Mouse (Mus musculus): Measurements from ENCODE around the gene Efcab6. TPM values are rescaled to one million over a fixed set of nuclear protein-coding genes. Genes with fewer than 3 reads are reported as not detected.
"Not testable (repeated sequence)": the region's sequence is repeated elsewhere in the genome, so short reads cannot be mapped to it uniquely, and the experiment has no call there.

Efcab6 gene
- 0.20 and 0.32 TPM in 2 replicates for polyA plus RNA-seq (2014; fragmentation: Nextera tagmentation; extraction: Ambion mirVana)

DNA sequence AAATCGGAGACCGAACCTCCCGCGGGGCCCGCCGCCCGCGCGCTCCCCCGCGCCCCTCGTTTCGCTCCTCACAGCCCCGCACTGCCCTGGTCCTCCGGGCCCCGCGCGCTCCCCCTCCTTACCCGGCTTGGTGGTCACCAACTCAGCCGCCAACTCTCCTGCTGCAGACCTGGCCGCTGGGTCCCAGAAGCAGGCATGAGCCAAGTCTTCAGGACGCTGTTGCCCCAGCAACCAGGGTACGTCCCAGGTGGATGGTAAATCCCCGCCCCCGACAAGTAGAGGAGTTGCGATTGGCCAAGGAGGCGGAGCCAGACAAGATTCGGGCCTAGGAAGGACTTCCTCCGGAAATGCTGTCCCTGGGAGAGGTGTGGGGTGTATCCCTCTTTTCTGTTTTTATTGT is at the start of gene Efcab6:
TSS of gene Efcab6 (minus strand) at position 240 of the 400 bp plus-strand sequence.
- Histone ChIP-seq H3K9me3 (ENCODE audit: control insufficient read depth, low read length) (peaks cover 2% of the 10 kb centered on the region; the same call in 1 of the 2 replicates), H3K4me2 (ENCODE audit: low read depth, low read length, severe bottlenecking) (peak within 1 kb of the TSS; percentile 62), H3K27ac (ENCODE audit: low read depth, low read length) (no peak within 1 kb of the TSS), H3K4me3 (ENCODE audit: low read depth, low read length) (peak within 1 kb of the TSS; percentile 33), H3K27me3 (ENCODE audit: control insufficient read depth, insufficient read depth, low read length) (peaks cover 6% of the 10 kb centered on the region), H3K4me1 (replicated peaks; ENCODE audit: control insufficient read depth, insufficient read depth, low read length) (peaks cover 4% of the 10 kb centered on the region), H3K9ac (ENCODE audit: low read length) (peak within 1 kb of the TSS; percentile 30), H3K36me3 (ENCODE audit: control insufficient read depth, insufficient read depth, low read length) (no peaks in the 10 kb centered on the region)
- peak; percentile 80 for DNase-seq (ENCODE audit: low spot score)
- 2% methylated on average over 27 of the region's 29 CpGs for WGBS
- 0 out of 2 replicates have a peak, but pooled peaks have one; percentile 42 for ATAC-seq (replicated peaks; ENCODE audit: low FRiP score)

DNA sequence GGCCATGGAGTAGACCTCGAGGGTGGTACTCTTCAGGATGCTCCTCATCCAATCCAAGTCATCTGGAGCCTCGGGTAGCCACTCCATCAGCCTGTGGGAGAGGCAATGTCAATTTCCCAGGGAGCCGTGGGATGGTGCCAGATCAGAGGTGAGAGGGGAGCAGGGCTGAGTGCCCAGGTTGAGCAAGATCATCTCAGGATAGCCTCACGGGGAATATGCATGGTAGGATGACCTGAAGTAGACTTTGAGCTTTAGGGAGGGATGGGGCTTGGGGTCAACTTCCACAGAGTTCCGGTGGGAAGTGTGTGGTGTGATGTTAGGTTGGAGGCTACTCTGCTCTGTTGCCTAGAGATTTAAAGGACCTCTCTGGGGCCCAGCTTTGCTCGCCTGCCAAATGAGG is 48.7 kb upstream of the Efcab6 start:
- H3K4me2 ChIP-seq (ENCODE audit: low read depth, low read length, severe bottlenecking) = no peak overlapping the region
- no peaks in the 10 kb centered on the region for H3K36me3 ChIP-seq (ENCODE audit: control insufficient read depth, insufficient read depth, low read length)
- no peaks in the 10 kb centered on the region for H3K4me1 ChIP-seq (replicated peaks; ENCODE audit: control insufficient read depth, insufficient read depth, low read length)
- WGBS = 82% methylated on average over 6 of the region's 6 CpGs
- DNase-seq (ENCODE audit: low spot score) = no peak
- no peak overlapping the region for H3K4me3 ChIP-seq (ENCODE audit: low read depth, low read length)
- no peak overlapping the region for H3K9ac ChIP-seq (ENCODE audit: low read length)
- H3K27me3 ChIP-seq (ENCODE audit: control insufficient read depth, insufficient read depth, low read length) = no peaks in the 10 kb centered on the region; the same call in 1 of the 2 replicates
- ATAC-seq (replicated peaks; ENCODE audit: low FRiP score) = no peak
- H3K27ac ChIP-seq (ENCODE audit: low read depth, low read length) = no peak overlapping the region
- no peaks in the 10 kb centered on the region for H3K9me3 ChIP-seq (ENCODE audit: control insufficient read depth, low read length)

DNA sequence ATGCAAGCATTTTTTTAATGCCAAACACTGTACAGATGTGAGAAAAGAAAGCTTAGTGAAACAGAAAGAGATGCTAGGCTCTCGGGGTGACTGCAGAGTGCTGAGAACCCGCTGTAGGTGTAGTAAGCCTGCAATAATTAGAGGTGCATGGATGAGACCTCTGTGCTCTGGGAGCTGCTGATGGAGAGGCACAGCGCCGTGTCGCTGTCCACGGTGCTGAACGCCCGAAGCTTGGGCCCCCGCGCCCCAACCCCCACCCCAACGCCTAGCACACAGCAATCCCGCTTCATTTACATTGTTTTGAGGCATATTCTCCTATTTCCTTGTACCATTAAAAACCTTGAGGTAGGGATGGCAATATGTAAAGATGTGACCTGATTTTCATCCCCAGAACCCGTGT is 43.7 kb upstream of the Efcab6 start:
- Histone ChIP-seq H3K9ac (ENCODE audit: low read length) (no peak overlapping the region), H3K36me3 (ENCODE audit: control insufficient read depth, insufficient read depth, low read length) (no peaks in the 10 kb centered on the region), H3K27ac (ENCODE audit: low read depth, low read length) (no peak overlapping the region), H3K27me3 (ENCODE audit: control insufficient read depth, insufficient read depth, low read length) (peaks cover 16% of the 10 kb centered on the region), H3K4me2 (ENCODE audit: low read depth, low read length, severe bottlenecking) (no peak overlapping the region), H3K4me1 (replicated peaks; ENCODE audit: control insufficient read depth, insufficient read depth, low read length) (no peaks in the 10 kb centered on the region; the same call in 1 of the 2 replicates), H3K9me3 (ENCODE audit: control insufficient read depth, low read length) (no peaks in the 10 kb centered on the region), H3K4me3 (ENCODE audit: low read depth, low read length) (no peak overlapping the region)
- ATAC-seq (replicated peaks; ENCODE audit: low FRiP score) (no peak), DNase-seq (ENCODE audit: low spot score) (peak; percentile 73)
- 6% methylated on average over 13 of the region's 13 CpGs for WGBS

DNA sequence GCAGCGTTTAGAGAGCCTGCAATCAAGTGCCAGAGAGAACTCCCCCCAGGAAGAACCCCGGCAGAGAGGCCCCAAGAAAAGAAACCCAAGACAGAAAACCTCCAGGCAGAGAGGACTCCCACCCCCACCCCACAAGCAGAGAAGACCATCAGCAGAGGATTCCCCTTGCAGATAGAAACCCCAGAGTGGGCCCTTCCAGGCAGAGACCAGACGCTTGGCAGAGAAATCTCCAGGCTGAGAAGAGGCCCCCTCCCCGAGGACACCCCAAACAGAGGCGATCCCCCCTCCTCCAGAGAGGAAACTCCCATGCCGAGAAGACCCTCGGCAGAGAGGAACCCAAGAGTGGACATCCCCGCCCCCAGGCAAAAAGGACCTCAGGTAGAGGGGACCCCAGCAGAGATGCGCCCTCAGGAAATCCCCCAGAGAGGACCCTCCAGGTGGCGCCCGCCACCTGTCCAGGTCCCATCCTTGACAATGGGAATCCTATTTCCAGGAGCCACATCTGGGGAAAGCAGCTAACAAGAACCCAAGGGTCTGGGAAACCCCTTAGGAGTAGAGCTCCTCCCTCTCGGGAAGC is 40.8 kb upstream of the Efcab6 start:
- no peak overlapping the region for H3K27ac ChIP-seq (ENCODE audit: low read depth, low read length)
- WGBS = 8% methylated on average over 12 of the region's 12 CpGs

DNA sequence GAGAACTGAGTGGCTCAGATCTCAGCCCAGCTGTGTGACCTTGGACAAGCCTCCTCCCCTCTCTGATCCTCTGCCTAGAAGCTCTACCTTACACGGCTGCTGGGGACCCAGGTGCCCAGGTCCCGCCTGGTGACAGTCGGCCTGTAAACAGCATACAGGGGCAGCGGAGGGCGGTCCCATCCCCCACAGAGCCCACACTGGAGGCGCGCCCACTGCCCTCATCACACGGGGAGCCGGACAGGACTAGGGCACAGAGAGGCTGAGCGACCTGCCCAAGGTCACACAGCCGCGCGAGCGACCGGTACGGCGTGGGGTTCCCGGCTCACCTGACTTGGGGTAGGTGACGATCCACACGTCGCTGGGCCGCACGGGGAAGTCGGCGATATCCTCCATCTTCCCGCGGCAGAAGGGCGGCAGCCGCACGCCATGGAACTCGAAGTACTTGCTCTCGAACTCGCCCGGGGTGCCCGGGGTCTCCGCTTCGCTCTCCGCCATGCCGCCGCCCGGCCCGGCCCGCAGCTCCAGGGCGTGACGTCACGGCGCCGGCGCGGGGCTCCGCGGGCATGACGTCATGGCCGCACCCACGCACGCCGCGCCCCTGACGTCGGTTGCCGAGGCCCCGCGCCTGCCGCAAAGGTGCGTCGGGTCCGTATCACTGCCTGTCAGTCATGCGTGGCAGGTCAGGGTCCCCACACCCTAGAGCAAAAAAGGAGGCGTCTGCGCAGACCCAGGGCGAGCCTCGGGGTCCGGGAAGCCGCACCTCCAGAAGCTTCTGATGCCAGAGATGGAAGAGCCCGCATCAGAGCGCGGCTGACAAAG is 40.1 kb upstream of the Efcab6 start, which contains the start of gene Sult4a1:
TSS of gene Sult4a1 (minus strand) at position 650 of the 819 bp plus-strand sequence.
- no peaks in the 10 kb centered on the region for H3K9me3 ChIP-seq (ENCODE audit: control insufficient read depth, low read length)
- H3K27ac ChIP-seq (ENCODE audit: low read depth, low read length) = no peak within 1 kb of the TSS
- peak within 1 kb of the TSS; percentile 87 for H3K4me2 ChIP-seq (ENCODE audit: low read depth, low read length, severe bottlenecking)
- ATAC-seq (replicated peaks; ENCODE audit: low FRiP score) (peak; percentile 63; the same call in 1 of the 2 replicates), DNase-seq (ENCODE audit: low spot score) (peak; percentile 75)
- no peaks in the 10 kb centered on the region for H3K36me3 ChIP-seq (ENCODE audit: control insufficient read depth, insufficient read depth, low read length)
- peak within 1 kb of the TSS; percentile 55 for H3K9ac ChIP-seq (ENCODE audit: low read length)
- peaks cover 16% of the 10 kb centered on the region for H3K27me3 ChIP-seq (ENCODE audit: control insufficient read depth, insufficient read depth, low read length)
- H3K4me1 ChIP-seq (replicated peaks; ENCODE audit: control insufficient read depth, insufficient read depth, low read length) = no peaks in the 10 kb centered on the region; the same call in 1 of the 2 replicates
- 2% methylated on average over 77 of the region's 77 CpGs for WGBS
- peak within 1 kb of the TSS; percentile 52 for H3K4me3 ChIP-seq (ENCODE audit: low read depth, low read length)

More for the DNA sequence above, 40.8 kb upstream of the Efcab6 start:
- H3K4me1 ChIP-seq (replicated peaks; ENCODE audit: control insufficient read depth, insufficient read depth, low read length) = no peaks in the 10 kb centered on the region; the same call in 1 of the 2 replicates
- H3K4me2 ChIP-seq (ENCODE audit: low read depth, low read length, severe bottlenecking) = peak overlapping the region; percentile 87
- peak overlapping the region; percentile 55; the same call in 1 of the 2 replicates for H3K9ac ChIP-seq (ENCODE audit: low read length)
- H3K27me3 ChIP-seq (ENCODE audit: control insufficient read depth, insufficient read depth, low read length) = peaks cover 16% of the 10 kb centered on the region
- H3K9me3 ChIP-seq (ENCODE audit: control insufficient read depth, low read length) = no peaks in the 10 kb centered on the region
- H3K4me3 ChIP-seq (ENCODE audit: low read depth, low read length) = peak overlapping the region; percentile 52
- ATAC-seq (replicated peaks; ENCODE audit: low FRiP score) (0 out of 2 replicates have a peak, but pooled peaks have one; percentile 12), DNase-seq (ENCODE audit: low spot score) (no peak)
- no peaks in the 10 kb centered on the region for H3K36me3 ChIP-seq (ENCODE audit: control insufficient read depth, insufficient read depth, low read length)

DNA sequence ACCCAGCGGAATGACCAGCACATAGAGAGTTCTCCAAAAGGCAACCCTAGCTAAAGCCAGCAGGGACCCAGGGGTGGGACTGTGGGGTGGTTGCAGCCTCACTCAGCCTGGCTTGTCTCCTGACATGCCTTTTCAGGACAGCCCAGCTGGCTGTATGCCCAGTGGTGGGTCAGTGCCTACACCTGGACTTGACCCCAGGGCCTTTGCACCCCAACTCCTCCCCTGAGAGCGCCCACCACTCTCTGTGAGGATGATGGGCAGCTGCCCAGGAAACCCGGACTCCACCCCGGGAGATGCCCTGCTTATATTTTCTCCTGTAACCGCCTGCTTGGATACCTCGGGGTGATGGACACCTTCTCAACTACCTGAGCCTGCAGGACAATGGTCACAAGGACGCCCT is 39.4 kb upstream of the Efcab6 start:
- peaks cover 16% of the 10 kb centered on the region for H3K27me3 ChIP-seq (ENCODE audit: control insufficient read depth, insufficient read depth, low read length)
- ATAC-seq (replicated peaks; ENCODE audit: low FRiP score) = no peak
- H3K4me1 ChIP-seq (replicated peaks; ENCODE audit: control insufficient read depth, insufficient read depth, low read length) = no peaks in the 10 kb centered on the region; the same call in 1 of the 2 replicates
- H3K4me2 ChIP-seq (ENCODE audit: low read depth, low read length, severe bottlenecking) = peak overlapping the region; percentile 87; the same call in 1 of the 2 replicates
- H3K9ac ChIP-seq (ENCODE audit: low read length) = 0 out of 2 replicates have a peak overlapping the region, but pooled peaks have one; percentile 55
- H3K9me3 ChIP-seq (ENCODE audit: control insufficient read depth, low read length) = no peaks in the 10 kb centered on the region
- peak overlapping the region; percentile 52 for H3K4me3 ChIP-seq (ENCODE audit: low read depth, low read length)
- WGBS = 74% methylated on average over 7 of the region's 7 CpGs
- no peak overlapping the region for H3K27ac ChIP-seq (ENCODE audit: low read depth, low read length)
- H3K36me3 ChIP-seq (ENCODE audit: control insufficient read depth, insufficient read depth, low read length) = no peaks in the 10 kb centered on the region
- DNase-seq (ENCODE audit: low spot score) = no peak

DNA sequence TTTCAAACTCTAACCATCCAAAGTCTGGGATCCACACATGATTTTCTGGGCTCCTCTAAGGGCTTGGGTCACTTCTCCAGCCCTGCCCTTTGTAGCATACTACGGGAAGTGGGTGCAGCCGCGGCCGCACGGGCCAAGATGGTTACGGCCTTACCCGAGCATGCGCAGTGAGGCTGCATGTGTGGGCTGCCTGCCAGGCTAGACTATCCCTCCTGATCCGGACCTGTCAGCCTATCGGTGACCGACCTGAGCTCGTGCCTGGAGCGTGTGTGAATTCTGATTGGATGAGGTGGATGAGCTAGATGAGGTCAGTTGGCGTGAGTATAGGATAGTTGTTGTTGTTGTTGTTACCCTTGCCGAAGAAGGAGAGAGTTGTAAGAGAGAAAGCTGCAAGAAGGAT is 32.4 kb upstream of the Efcab6 start:
- not testable (repeated sequence) for H3K4me1 ChIP-seq (replicated peaks; ENCODE audit: control insufficient read depth, insufficient read depth, low read length); H3K27me3 ChIP-seq (ENCODE audit: control insufficient read depth, insufficient read depth, low read length); H3K4me3 ChIP-seq (ENCODE audit: low read depth, low read length); H3K4me2 ChIP-seq (ENCODE audit: low read depth, low read length, severe bottlenecking); H3K9ac ChIP-seq (ENCODE audit: low read length); H3K9me3 ChIP-seq (ENCODE audit: control insufficient read depth, low read length); ATAC-seq (replicated peaks; ENCODE audit: low FRiP score); H3K36me3 ChIP-seq (ENCODE audit: control insufficient read depth, insufficient read depth, low read length); DNase-seq (ENCODE audit: low spot score); H3K27ac ChIP-seq (ENCODE audit: low read depth, low read length)
- 90% methylated on average over 15 of the region's 15 CpGs for WGBS

DNA sequence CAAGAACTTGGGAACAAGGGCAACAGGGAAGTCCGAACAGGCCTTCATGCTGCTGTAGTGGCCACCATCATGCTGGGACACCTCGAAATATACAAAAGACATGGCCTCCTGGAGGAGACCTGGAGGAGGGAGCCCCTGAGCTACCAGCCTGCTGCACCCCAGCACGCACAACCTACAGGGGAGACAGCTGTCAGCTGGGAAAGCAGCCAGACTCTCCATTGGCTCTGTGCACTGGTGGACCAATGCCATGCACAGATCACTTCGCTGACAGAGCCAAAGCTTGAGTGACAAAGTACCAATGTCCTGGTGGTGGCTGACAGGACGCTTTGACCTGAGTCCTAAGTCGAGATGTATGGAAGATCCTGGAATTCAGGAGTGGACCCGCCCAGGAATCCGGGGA is 30.9 kb upstream of the Efcab6 start:
- Histone ChIP-seq H3K4me2 (ENCODE audit: low read depth, low read length, severe bottlenecking) (no peak overlapping the region), H3K4me3 (ENCODE audit: low read depth, low read length) (no peak overlapping the region), H3K9ac (ENCODE audit: low read length) (no peak overlapping the region), H3K9me3 (ENCODE audit: control insufficient read depth, low read length) (no peaks in the 10 kb centered on the region), H3K4me1 (replicated peaks; ENCODE audit: control insufficient read depth, insufficient read depth, low read length) (no peaks in the 10 kb centered on the region), H3K36me3 (ENCODE audit: control insufficient read depth, insufficient read depth, low read length) (no peaks in the 10 kb centered on the region), H3K27ac (ENCODE audit: low read depth, low read length) (no peak overlapping the region), H3K27me3 (ENCODE audit: control insufficient read depth, insufficient read depth, low read length) (no peaks in the 10 kb centered on the region)
- ATAC-seq (replicated peaks; ENCODE audit: low FRiP score) (no peak), DNase-seq (ENCODE audit: low spot score) (no peak)
- WGBS = 93% methylated on average over 8 of the region's 8 CpGs
